Mouse (Mus musculus) frontal cortex, postnatal 10 days (tissue): ENCODE measurements around the gene Tmco3.
A peak's percentile ranks its signal among the peaks of the same experiment; 100 is the strongest.
"Not testable (repeated sequence)": the region's sequence is repeated elsewhere in the genome, so short reads cannot be mapped to it uniquely, and the experiment has no call there.

Experiments
- DNase-seq, 2 experiments: peaks; one replicate each; pipeline ENCODE4 v3.0.0; 2022; ENCODE audit warnings: low spot score in 2 of 2, mixed read lengths in 1 of 2

Gene Tmco3

GRCm38 (mm10) chr8:13306309-13306909 is 18.4 kb downstream of the Tmco3 start:
- no peak for DNase-seq

GRCm38 (mm10) chr8:13306916-13307315 is 18.9 kb downstream of the Tmco3 start:
- DNase-seq: no peak

DNA sequence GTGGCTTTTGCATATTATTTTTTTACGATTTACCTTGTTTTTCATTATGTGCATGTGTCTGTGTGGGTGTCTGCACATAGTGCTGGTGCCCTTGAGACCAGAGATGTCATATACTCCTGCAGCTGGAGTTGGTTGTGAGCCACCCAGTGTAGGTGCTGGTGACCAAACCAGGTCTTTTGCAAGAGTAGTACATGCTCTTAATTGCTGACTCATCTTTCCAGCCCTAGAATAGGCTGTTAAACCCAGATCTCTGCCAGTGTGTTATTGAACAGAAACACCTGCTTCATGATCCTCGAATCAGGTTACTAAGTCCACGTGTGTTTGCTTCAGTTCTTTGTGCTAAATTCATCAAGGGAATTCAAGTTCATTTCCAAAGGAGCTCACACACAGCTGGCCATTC is 26.9 kb downstream of the Tmco3 start:
- DNase-seq: no peak

- DNase-seq: no peak
These were observed 28.7 kb downstream of the Tmco3 start for GRCm38 (mm10) chr8:13316671-13317070.

DNA sequence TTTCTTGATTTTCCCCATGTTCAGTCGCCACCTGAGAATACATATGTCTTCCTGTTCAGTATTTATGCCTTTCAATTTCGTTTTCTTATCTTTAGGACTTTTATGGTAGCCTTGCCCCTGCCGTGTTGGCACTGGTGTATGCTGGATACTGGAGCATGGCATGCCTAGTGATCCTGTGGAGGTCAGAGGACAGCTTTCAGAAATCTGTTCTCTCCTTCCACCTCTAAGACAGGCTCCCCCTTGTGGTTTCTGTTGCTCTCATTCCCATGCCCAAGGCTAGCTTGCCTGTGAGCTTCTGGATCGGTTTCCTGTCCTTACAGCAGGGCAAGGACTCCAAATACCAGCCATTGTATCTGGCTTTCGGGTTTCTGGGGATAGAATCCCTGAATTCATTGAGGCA is 38.6 kb downstream of the Tmco3 start:
- no peak for DNase-seq

DNA sequence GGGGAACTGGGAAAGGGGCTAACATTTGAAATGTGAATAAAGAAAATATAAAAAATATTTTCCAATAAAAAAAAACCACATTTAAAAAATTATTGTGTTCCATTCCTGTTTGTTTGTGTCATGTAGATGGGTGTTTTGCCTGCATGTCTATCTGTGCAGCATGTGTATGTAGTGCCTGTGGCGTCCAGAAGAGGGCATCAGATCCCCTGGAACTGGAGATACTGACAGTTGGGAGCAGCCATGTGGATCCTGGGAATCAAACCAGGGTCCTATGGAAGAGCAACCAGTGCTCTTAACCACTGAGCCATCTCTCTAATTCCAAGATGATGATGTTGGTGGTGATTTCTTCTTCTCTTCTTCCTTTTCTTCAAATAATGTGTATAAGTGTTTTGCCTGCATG is 46.7 kb downstream of the Tmco3 start:
- DNase-seq: no peak

- DNase-seq: not testable (repeated sequence)
These were observed 49.3 kb downstream of the Tmco3 start for GRCm38 (mm10) chr8:13337245-13337644.

GRCm38 (mm10) chr8:13337678-13338077 is 49.7 kb downstream of the Tmco3 start:
- no peak for DNase-seq

GRCm38 (mm10) chr8:13338255-13338860 is 50.4 kb downstream of the Tmco3 start, which contains the start of gene Tfdp1:
Gene Tfdp1 (plus strand): TSS chr8:13338751.
- peak; percentile 83 to 84 for DNase-seq

- DNase-seq: peak; percentile 28 to 41
These were observed 51.1 kb downstream of the Tmco3 start for GRCm38 (mm10) chr8:13338901-13339645.

DNA sequence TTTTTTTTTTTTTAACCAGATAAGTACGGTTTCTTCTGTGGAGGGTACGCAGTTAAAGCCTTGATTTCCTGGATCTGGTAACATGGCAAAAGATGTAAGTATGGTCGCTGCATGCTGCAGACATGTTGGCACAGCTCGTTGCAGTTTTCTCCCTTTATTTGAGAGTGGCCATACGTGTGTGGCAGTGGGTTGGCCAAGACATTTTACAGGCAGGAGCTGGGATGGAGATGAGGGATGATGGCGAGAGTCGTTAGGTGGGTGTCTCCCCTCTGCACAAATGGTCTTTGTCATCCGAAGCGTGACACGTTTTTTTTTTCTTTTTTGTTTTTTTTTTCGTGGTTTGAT is 51.6 kb downstream of the Tmco3 start:
- no peak for DNase-seq

- no peak for DNase-seq
These were observed 52.7 kb downstream of the Tmco3 start for GRCm38 (mm10) chr8:13340650-13341049.

- DNase-seq: no peak
These were observed 54.4 kb downstream of the Tmco3 start for GRCm38 (mm10) chr8:13342340-13342739.

GRCm38 (mm10) chr8:13343134-13343533 is 55.1 kb downstream of the Tmco3 start:
- DNase-seq: no peak

DNA sequence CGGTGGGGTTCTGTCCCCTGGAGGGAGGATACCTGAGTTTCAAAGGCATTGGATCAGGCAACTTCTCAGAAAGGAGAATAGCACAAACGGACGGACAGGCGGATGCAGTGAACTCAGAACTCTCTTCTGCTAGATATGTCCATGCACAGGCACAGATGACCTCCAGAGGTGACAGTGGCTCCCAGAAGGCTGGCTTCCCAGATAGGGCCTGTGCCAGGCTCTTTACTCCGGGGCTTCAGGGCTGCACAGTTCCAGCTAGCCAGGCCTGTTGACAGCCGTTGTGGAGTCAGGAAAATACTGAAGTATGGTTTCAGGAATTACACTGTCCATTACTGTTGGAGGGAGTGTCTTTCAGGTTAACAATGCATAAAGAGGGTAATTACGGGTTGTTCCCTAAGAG is 62.1 kb downstream of the Tmco3 start:
- DNase-seq: no peak

DNA sequence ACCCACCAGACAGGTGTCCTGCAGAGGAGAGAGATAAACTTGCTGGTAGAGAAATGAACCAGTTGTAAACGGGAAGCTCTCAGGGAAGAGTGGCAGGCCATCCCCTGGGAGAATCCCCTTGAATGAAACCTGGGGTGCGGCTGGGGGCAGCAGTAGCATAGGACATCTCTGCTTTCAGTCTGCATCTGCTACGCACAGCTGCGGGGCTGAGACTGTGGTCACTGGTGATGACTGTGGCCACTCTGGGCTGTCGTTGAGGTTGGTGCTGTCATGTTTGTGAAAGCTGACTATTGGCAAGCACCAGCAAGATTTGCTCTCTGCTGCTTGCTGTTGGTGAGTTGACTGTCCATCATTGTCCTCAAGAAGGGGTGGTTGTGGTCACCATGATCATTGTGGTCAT is 63.6 kb downstream of the Tmco3 start:
- DNase-seq: no peak

- DNase-seq: no peak
These were observed 64.6 kb downstream of the Tmco3 start for GRCm38 (mm10) chr8:13352601-13353000.

DNA sequence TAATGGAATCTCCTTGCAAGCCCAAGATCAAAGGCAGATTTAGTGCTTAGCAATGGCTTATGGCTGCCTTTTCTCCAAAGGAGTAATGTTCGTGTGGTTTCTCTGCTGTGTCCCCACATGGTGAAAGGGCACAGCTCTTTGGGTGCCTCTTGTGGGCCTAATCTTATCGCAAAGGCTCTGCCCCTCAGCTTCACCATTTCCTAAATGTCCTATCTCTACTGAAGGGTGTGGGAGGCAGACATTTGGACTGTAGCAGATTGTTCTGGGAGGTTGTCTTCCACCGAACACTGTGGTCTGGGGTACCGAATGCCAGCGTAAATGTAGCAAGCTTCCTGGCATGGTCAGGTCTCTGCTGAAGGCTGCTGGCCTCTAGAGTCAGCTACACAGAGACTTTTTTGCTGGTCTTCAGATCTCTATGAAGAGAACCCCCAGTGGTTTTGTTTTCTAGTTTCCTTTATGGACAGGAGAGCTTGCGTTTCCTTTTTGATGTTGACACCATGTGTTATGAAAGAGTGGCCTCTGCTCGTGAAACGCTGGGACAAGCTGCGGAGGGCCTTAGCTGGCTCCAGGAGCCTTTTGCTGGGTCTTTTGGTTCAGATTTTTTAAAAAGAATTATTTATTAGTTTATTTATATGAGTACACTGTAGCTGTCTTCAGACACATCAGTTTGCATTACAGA is 65.3 kb downstream of the Tmco3 start:
- DNase-seq: no peak

- DNase-seq: no peak
These were observed 65.9 kb downstream of the Tmco3 start for GRCm38 (mm10) chr8:13353883-13354282.

GRCm38 (mm10) chr8:13356221-13356620 is 68.2 kb downstream of the Tmco3 start:
- no peak for DNase-seq

- DNase-seq: no peak
These were observed 68.7 kb downstream of the Tmco3 start for GRCm38 (mm10) chr8:13356681-13357080.

GRCm38 (mm10) chr8:13360213-13360612 is 72.2 kb downstream of the Tmco3 start:
- DNase-seq: no peak

- DNase-seq: no peak
These were observed 73.9 kb downstream of the Tmco3 start for GRCm38 (mm10) chr8:13361865-13362264.
